Mouse (Mus musculus) embryo, embryonic 11.5 days (tissue): ENCODE data around the gene BC037034.

Experiments used
- DNase-seq: peaks from one replicate; pipeline ENCODE4 v3.0.0-alpha.2; 2012; ENCODE audit warnings: low read depth, low spot score

Gene BC037034

DNA sequence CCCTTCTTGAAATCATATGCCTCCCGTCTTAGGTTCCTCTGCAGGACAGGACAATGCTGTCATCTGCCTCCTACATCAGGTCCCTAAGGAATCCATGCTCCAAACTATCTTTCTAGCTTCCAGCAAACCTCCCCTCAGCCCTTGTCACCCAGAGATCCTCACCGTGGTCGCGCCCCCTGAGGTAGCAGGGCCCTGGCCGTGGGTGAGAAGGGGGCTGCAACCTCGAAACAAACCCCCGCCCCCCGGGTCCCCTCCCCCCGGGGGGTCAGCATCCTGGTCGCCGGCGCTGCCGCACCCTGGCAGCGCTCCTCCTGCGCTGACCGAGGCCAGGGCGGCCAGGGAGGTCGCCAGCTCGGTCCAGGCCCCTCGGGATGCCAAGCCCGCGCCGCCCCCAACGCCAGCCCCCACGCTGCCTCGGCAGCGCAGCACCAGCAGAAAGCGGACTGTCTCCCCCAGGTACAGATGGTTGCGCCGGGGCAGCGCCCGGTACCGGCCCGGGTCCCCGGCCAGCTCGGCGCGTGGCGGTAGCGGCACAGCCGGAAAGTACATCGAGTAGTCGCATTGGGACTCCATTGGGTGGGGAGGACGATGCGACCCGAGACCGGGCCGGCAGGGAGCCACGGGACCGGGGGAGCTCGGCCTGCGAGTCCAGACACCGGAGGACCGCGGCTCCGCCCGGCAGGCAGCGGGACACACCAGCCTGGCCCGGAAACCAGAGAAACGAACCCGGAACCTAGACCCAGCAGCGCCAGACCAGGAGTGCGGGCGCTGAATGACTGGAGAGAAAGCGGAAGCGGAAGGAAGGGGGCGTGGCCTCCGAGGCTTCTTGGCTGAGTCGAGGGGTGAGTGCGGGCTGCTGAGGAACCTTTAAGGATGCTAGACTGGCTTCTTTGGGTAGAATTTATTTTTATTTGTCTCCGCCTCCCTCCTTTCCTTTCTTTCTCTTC, at the start of gene BC037034:
BC037034 (minus strand) TSS at position 774 of the 947 bp plus-strand sequence.
- peak; percentile 77 for DNase-seq

DNA sequence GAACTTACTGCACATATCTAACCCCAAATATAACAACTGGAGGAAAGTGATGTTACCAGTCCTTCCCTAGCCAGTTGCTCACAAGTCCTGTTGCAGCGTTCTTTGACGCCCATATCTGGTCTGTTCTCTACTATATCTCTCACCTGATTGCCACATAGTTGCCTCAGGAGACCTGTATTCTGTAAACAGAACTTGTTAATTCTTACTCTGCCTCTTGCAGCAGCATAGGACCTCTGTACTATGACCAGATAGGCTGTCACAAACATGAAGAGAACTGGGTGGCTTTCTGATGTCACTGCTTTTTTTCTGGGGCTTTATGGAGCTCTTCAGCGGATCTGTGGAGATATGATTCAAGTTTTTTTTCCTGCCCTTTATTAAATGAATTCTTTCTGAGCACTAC, 49.0 kb upstream of the BC037034 start:
- no peak for DNase-seq

DNA sequence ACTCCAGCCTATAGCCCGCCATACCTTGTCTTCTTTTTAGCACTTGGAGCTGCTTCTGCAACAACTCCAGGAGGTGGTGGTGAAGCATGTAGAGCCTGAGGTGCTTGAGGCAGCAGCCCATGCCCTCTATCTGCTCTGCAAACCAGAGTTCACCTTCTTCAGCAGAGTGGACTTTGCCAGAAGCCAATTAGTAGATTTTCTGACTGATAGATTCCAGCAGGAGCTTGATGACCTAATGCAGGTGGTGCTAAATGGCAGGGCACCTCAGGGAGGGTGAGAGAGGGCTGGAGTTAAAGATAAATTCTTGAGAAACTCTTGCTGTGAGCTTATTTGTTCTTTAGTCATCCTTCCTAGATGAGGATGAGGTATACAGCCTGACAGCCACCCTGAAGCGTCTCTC, 35.8 kb upstream of the BC037034 start:
- no peak for DNase-seq

DNA sequence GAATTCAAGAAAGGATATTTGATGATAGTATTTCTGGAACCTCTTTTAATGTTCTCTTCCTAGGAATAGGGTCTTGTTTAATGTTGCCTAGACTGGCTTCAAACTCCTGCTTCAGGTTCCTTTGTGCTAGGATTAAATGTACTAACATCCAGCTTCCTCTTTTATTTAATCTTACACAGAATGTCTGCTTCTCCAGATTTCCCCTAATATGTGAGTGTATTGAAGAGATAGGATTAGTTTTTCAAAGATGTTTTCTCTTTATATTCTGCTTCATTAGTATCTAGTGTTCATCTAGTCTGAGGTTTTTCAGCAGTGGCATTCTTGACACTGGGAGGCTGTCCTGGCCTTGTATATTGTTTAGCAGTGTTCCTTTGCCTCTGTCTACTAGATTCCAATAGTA, 30.3 kb upstream of the BC037034 start:
- DNase-seq = no peak

DNA sequence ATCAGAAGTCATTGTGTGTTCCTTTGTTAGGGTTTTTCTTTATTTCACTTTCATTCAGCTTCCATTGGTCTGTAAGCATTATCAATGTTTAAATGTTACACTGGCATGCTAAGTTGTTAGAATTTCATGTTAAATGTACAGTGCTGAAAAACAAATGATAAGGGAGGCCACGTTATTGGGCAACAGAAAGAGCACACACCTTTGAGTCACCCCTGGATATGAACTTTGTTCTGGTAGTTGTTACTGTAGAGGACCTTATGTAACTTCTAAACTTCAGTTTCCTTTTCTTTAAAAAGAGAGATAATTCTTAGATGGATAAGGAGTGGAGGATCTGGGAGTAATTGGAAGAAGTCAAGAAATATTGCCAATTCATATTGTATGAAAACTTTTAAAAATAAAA, 27.8 kb upstream of the BC037034 start:
- no peak for DNase-seq

DNA sequence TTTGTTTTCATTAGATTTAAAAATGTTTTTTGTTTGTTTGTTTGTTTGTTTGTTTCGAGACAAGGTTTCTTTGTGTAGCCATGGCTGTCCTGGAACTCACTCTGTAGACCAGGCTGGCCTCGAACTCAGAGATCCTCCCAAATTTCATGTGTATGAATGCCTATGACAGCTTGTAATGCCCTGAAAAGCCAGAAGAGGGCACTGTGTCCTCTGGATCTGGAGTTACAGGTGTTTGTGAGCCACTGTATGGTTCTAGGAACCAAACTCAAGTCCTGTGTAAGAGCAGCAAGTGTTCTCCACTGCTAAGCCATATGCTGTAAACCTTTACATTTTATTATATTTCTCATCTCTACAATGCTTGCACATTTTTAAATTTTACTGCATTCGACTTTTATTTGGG, 24.0 kb upstream of the BC037034 start:
- no peak for DNase-seq

DNA sequence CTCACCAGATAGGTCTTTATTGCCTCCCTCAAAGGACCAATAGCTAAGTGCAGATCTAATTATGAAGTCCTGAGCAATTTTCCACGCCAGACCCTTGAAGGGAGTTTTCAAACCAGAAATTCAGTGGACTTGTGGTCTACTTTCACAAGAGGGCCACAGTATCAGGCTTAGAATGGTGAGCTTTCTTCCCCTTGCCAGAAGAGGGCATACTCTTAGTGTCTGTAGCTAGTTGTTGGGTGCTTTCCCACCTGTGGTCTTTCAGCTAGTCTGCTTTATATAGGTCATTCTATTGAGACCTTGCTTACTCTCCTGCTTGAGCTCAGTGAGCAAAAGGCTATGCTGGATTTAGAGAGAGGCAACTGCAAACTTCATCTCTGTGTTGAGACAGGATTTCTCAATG, 19.7 kb upstream of the BC037034 start:
- no peak for DNase-seq

DNA sequence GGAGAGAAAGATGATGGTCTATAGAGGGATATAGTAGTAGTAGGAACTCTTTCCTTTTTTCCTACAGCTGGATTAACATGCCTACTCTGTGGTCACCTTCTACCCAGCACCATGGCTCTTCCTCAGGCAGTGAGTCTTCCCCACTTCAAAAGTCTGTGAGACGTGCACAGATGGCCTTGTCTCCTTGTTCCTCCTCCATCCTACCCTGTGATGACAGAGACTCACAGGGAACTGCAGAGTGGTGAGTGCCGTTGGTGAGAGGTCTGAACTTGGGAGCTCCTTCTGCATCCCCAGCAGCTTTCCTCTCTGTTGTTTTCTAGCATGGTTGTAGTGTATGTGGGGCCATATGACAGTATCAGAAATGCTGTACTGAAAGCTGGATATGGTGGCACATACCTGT, 18.0 kb upstream of the BC037034 start:
- DNase-seq = no peak

DNA sequence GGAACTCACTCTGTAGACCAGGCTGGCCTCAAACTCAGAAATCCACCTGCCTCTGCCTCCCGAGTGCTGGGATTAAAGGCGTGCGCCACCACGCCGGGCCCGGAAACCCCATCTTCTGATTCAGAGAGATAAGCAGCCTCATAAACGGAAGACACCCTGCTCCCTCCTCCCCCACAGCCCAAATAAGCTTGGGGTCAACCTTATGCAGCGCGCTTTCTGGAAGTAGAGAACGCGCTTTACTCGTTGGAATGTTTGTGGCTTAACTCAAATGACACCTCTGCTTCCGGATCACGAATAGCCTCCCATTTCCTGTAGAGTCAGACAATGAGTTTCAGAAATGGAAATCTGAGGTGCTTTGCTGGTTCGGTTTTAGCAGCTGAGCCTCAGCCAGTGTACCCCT, 17.0 kb upstream of the BC037034 start:
- no peak for DNase-seq

DNA sequence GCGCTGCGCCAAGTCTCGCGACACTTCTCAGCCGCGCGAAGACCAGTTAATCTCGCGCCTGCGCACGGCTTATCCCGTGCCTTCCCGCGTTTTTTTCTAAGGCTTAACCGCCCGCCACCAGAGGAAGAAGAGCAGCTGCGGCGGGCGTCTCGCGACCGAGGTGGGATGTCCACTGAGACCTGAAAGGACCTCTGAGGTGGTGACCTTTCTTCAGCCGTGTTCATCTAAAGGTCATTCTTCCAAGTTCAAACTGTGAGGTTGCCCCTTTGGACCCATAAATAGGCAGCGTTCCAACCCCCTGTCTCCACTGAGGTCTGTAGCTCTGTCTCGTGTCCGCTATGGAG, 16.6 kb upstream of the BC037034 start:
- DNase-seq = no peak

DNA sequence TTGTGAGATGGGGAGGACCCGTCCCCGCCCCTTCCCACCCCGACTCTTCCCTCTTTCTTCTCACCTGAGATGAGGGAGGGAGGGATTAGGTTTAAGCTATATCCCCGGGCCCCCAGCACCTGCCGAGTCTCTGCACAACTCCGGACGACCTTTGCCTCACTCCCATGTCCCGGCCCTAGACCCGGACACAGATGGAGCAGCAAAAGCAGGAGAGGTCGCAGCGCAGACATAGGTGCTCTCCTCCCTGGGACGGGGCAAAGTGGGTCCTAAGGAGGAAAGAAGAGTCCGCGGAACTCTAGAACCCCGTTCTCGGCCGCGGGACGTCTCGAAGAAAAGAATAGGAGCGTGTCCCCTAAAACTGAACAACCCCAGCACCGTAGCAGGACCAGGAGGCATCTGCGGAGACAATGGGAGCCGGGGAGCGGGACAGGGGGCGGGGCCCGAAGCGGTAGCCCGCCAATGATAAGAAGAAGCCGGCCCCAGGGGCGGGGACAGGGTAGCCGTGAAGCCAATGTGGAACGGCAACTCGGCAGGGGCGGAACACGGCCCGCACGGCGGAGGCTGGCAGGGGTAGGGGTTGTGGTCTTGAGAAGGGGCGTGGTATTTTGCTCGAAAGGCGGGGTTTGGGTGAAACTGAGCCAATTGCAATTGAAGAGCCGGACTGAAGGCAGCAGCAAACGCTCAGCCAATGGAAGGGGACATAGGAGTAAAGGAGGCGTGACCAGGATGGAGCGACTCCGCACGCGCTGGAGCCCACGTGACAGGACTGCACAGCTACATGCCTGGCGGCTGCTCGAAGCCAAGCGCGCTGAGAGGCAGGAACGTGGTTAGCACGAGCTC, 16.0 kb upstream of the BC037034 start, which contains the start of the genes Gm43720, Gpc2 and Stag3:
Gm43720 (minus strand) TSS at position 374 of the 840 bp plus-strand sequence.
Gpc2 (minus strand) TSS at position 421 of the 840 bp plus-strand sequence.
Stag3 (plus strand) TSS at position 656 of the 840 bp plus-strand sequence.
- DNase-seq = peak; percentile 95

DNA sequence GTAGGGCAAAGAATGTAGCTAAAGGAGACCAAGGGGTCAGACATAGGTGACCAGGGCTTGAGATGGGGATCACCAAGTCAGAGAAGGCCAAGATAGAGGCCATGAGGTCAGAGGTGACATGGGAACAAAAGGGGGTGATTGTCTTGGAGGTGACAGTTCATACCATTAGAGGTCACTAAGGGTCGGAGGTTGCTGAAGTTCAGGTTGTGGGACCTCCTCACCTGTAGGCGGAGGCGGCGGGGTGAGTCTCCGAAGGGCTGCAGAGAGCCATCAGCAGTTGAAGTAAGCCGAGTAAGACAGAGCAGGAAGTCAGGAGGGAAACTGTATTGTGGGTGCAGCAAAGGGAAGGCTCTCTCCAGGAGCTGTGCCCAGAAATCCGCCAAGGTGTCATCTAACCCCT, 14.2 kb upstream of the BC037034 start:
- DNase-seq = no peak

DNA sequence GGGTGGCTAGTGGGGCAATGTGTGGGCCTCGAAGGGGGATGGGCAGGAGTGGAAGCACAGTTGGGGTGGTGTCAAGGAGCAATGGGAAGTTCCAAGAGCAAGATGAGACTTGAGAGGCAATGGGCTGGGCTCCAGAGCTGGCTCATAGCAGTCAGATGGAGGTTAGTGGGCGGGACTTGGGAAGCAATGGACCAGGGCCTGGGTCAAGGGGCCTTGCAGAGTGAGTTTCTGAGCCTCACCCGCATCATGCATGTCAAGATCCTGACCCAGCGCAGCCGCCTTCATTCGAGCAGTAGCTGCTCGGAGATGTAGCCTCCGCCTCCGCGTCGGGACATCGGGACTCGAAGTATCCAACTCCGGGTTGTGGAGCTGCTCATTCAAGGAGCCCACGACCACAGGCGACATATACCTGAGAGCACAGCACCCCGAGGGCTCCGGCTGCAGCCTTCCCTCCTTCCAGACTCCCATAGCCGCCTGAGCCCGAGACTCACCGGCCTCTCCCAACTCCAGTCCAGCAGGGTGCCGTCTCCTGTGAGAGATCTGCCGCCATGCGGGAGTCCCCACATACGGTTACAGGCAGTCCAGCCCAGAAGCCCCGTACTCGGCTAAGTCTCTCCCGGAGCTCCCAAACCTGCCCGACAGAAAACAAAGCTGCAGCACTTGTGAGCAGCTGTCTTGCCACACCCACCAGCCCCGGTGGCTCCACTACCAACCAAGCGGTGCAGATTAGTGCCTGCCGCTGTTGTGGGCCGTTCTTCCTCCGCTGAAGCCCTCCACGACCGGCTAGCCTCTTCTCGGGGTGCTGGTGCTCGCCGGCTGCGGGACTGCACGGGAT, 11.6 kb upstream of the BC037034 start:
- no peak for DNase-seq

DNA sequence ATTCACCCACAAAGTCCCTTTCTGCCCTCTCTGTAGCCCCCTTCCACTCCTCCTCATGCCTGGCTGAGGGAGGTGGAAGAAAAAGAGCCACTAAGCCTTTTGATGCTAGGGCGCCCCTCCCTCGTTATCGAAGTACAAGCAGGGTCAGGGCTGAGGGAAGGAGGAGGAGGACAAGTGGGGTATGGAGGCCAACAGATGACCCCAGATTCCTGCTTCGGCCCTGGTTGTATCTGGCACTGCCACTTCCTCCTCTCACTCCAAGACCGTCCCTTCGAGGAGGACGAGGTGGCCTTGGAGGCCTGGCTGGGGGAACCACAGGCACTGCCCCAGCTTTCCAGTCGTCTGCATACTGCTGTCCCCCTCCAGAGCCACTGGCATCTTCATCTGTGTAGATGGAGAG, 10.4 kb upstream of the BC037034 start:
- no peak for DNase-seq

DNA sequence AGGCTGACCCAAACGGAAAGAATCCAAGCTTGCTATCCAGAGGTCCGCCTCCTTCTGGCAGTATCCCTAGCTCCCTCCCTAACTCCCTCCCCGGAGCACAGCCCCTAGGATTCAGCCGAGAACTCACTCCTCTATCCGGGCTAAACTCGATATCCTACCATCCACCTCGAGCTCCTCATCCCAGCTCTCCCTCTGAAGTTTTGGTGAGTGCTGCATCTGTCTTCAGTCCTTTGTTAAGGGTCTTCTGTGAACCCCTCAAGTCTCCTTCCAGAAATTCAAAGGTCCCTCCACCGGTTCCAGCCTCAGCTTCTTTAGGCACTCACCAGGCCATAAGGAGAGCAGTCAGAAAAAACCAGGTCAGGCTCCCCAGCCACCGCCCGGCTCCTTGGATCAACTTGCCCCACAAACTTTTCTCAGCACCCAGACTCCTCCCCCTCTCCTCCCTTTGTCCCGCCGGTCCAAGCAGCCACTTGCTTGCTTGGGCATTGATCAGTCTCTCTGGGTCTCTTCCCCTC, 8.6 kb upstream of the BC037034 start, which contains the start of gene Gal3st4:
Gal3st4 (minus strand) TSS at position 432 of the 515 bp plus-strand sequence.
- DNase-seq = no peak

DNA sequence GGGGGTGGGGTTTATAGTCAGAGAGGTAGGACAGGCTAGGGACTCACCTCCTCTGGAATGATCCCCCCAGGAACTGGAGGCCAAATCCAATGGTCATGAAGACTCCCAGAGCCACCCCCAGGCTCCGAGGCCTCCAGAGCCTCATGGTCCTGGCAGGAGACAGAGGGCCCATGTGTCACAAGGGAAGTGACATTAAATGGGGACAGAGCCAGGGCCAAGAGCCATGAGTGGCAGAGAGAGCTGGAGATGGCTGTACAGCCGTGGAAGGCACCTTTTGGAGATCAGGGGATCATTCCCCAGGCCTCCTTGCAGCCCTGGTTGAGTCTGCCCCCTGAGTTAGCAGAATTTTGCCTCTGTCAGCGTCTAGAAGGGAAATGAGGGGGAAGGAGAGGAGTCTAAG, 7.4 kb upstream of the BC037034 start:
- no peak for DNase-seq

DNA sequence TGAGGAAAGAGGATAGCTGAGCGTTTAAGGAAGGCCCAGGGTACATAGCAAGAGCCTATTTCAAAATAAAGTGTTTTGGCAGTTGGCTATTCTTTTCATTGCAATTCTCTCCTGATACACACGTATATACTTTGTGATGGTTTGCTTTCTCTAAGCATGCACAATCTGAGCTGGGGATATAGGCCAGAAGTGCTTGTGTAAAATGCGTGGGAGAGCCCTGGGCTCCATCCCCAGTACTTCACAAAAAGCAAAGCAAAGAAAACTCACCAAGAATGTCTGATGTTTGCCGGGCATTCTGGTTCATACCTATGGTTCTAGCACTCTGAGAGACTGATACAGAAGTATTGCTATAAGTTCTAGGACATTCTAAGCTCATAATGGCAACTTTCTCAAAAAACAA, 5.1 kb upstream of the BC037034 start:
- DNase-seq = no peak

DNA sequence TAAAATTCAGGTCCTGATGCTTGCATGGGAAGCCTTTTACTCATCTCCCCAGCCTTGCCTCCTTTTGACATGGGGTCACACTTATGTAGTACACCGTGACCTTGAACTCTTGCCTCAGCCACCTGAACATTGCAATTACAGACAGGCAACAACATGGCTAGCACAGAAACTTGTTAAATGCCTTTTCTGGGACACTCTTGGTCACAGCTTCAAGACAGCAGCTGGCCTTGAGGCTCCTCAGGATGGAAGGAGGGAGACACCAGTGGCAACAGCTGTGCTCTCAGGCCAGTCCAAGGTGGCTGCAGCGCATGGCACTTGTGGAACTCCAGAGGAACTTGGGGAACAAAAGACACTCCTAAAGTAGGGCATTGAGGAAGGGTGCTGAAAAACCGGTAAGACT, 3.3 kb upstream of the BC037034 start:
- no peak for DNase-seq

DNA sequence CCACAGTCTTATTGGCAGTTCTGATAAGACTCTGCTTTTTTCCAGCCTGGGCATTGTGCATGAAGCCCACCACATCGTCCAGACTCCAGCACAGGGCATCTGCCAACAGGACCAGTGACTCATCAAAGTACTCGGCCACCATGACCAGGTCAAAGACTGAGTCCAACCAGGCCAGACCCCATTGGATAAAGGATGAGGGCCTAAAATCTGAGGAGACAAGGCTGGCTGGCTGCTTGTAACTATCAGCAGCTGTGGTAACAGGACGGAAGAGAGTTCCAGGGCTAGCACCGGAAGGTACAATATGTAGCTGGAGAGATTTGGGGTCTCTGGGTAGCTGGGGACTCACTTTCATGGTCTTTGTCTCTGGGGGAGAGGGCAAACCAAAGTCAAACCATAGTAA, 1.9 kb upstream of the BC037034 start:
- DNase-seq = no peak

DNA sequence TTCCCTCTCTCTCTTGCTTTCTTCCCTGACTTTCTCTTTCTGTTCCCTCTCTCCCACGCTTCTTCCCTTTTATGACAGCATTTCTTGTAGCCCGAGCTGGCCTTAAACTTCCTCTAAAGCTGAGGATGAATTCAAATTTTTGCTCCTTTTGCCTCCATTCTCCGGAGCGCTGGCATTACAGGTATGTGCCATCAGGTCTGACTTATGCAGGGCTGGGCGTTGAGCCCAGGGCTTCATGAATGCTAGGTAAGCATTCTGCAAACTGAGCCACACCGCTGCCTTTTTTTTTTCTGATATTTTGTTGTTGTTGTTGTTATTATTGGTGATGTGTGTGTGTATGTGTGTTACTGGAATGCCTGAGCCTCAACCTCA, 360 bp upstream of the BC037034 start:
- no peak for DNase-seq

DNA sequence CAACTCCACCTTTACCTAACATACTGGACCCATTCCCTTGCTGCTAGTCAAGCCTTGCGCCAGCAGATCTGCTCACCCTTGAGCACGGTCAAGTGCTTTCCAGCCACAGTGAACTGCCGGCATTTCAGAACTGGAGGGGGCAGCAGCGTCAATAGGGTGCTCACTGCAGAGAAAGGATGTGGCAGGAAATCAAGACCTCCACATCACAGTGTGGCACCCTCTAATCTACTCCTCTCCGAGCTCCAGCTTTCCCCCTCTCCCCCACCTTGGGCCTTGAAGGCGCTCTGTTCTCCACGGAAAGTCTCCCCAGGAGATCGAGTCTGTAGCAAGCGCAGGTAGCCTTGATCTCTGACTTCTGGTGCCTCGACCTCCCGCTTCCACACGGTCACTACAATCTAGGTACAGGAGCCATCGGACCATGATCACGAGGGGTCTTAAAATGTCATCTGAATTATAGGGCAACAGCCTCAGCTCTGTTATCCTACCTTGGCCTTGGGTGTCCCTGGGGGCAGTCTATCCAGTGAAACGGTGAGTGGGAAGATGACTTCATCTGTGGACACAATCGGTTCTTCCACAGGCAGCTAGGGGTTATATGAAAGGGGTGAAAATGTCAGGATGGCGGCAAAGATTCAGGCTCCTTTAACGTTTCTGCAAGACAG, 1.1 kb downstream of the BC037034 start:
- no peak for DNase-seq
